Mouse (Mus musculus) heart, embryonic 12.5 days (tissue): ENCODE measurements around the gene Trmt13. TPM values are rescaled to one million over a fixed set of nuclear protein-coding genes. Genes with fewer than 3 reads are reported as not detected.

Source experiments
- ATAC-seq: fragments of 200-750 bp; cut with Nextera tagmentation; 2 replicates; pipeline ENCODE4 v1.8.0; 2017; ENCODE audit warnings: moderate TSS enrichment, moderate library complexity; ENCODE audit not compliant: insufficient number of reproducible peaks, low FRiP score
- H3K27ac ChIP-seq: fragments of 300-500 bp; sonication (generic); 2 replicates; pipeline ENCODE4 v1.5.1; 2016; ENCODE audit warnings: mild to moderate bottlenecking, moderate library complexity; ENCODE audit not compliant: poor library complexity, severe bottlenecking
- H3K27me3 ChIP-seq: fragments of 300-500 bp; sonication (generic); replicated peaks from 2 replicates; pipeline ENCODE4 v1.6.1; 2016; ENCODE audit warnings: mild to moderate bottlenecking, moderate library complexity
- H3K36me3 ChIP-seq: fragments of 300-500 bp; sonication (generic); 2 replicates; pipeline ENCODE4 v1.6.1; 2016; ENCODE audit warnings: mild to moderate bottlenecking, moderate library complexity
- H3K4me1 ChIP-seq: fragments of 300-500 bp; sonication (generic); replicated peaks from 2 replicates; pipeline ENCODE4 v1.6.1; 2016; ENCODE audit warnings: mild to moderate bottlenecking
- H3K4me2 ChIP-seq: fragments of 300-500 bp; sonication (generic); 2 replicates; pipeline ENCODE4 v1.6.1; 2016; ENCODE audit warnings: mild to moderate bottlenecking, moderate library complexity
- H3K4me3 ChIP-seq: fragments of 300-500 bp; sonication (generic); 2 replicates; pipeline ENCODE4 v1.5.1; 2016; ENCODE audit warnings: mild to moderate bottlenecking
- H3K9ac ChIP-seq: fragments of 300-500 bp; sonication (generic); 2 replicates; pipeline ENCODE4 v1.6.1; 2016; ENCODE audit warnings: mild to moderate bottlenecking, moderate library complexity
- H3K9me3 ChIP-seq: fragments of 300-500 bp; sonication (generic); replicated peaks from 2 replicates; pipeline ENCODE4 v1.6.1; 2016; ENCODE audit warnings: mild to moderate bottlenecking, moderate library complexity
- WGBS: fragments of 180-500 bp; shearing (Covaris S2); methylation state at CpG from one replicate; pipeline ENCODE4 v1.1.7; 2016; 5-methylcytosine and 5-hydroxymethylcytosine counted together
- polyA plus RNA-seq: library from polyadenylated mRNA; unstranded; fragments of >200 nt; fragmentation: Nextera tagmentation; extraction: Ambion mirVana; gene quantifications from 2 replicates; pipeline ENCODE4 v1.2.1, GENCODE M21; 2016

Trmt13 gene
- polyA plus RNA-seq, 1 experiment from 2014 or later = 21.8 TPM

- Histone ChIP-seq H3K4me1 (0 out of 2 replicates have a peak, but pooled peaks cover 2% of the 10 kb centered on the region), H3K4me2 (no peak overlapping the region), H3K4me3 (no peak overlapping the region), H3K27ac (no peak overlapping the region), H3K36me3 (peaks cover 63% of the 10 kb centered on the region), H3K27me3 (no peaks in the 10 kb centered on the region), H3K9me3 (no peaks in the 10 kb centered on the region), H3K9ac (no peak overlapping the region)
- ATAC-seq = no peak
- 93% methylated on average over 3 of the region's 3 CpGs for WGBS
Observed at GRCm38 (mm10) chr3:116632971-116633370, 18.6 kb upstream of the Trmt13 start.

DNA sequence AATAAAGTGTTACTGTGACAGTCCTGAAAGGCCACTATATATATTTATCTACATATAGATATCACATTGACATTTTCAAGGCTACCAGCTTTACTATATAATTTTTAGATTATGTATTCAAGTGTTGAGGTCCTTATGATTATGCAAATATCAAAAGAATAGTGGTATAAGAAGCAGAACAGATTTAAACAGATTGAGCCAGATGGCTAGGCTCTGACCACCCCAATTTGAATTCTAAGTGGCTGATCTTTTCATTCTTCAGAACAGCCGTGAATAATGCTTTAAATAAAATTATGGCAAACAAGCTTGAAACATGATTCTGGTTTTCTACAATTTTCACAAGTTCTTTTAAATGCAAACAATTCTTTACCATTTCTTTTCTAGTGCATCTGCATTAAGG is 17.1 kb upstream of the Trmt13 start:
- no peak overlapping the region for H3K4me3 ChIP-seq
- H3K9ac ChIP-seq = no peak overlapping the region
- no peaks in the 10 kb centered on the region for H3K27me3 ChIP-seq
- no peak for ATAC-seq
- H3K4me1 ChIP-seq = 0 out of 2 replicates have a peak, but pooled peaks cover 2% of the 10 kb centered on the region
- H3K9me3 ChIP-seq = no peaks in the 10 kb centered on the region
- no peak overlapping the region for H3K27ac ChIP-seq
- H3K36me3 ChIP-seq = peaks cover 68% of the 10 kb centered on the region
- H3K4me2 ChIP-seq = no peak overlapping the region
- 78% methylated on average over 1 of the region's 1 CpGs for WGBS

DNA sequence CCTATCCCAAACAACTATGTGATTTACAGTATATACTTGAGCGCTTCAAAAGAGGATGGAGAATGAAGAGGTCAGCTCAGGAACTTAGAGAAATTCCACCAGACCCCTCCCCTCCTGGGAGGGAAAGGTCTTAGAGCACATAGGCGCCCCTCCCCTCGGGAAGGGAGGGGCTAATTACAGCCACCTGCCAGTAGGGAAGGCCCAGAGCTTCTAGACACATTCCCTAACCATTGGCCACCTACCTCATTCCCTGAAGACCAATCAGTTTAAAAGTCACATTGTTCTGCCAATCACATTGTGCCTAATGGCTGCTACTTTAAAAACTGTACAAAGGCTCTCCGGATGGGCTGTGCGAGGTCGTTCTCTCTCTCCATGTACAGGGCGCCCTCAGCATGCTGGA is 8.3 kb upstream of the Trmt13 start:
- 95% methylated on average over 7 of the region's 7 CpGs for WGBS
- H3K36me3 ChIP-seq = peaks cover 47% of the 10 kb centered on the region
- no peaks in the 10 kb centered on the region for H3K27me3 ChIP-seq

DNA sequence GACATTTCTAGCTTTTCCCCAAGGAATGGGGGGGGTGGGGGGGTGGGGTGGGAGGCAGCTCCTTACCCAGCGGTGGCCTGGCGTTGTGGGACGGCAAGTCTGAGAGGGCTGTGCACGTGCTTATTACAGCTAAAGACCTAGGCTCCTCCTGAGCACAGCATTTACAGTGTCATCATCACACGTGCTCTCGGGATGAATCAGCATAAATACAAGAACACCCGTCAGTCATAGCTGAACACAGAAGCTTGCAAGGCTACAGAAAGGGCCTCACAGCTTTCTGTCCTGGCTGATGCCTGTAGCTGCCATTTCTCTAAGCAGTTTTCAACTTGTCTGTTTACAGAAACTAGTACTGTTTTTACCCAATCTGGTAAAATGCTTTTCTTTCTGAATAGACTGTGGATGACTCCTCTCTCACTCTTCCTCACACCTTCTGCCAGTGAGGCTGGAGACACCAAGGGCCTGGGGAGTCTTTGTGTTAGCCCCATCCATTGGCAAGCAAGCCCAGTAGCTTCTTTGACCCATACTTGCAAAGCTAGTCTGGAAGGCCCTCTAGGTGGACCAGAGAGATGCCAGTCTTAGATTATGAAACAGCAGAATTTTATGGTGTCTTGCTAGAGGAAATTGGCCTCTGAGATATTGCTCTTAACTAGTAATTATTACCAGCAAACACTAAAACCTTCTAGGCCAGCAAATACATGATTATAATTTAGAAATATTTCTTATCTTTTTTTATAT is 6.4 kb upstream of the Trmt13 start:
- H3K9ac ChIP-seq = no peak overlapping the region
- H3K9me3 ChIP-seq = no peaks in the 10 kb centered on the region
- WGBS = 89% methylated on average over 7 of the region's 7 CpGs
- no peak overlapping the region for H3K4me3 ChIP-seq
- ATAC-seq = peak; percentile 83
- H3K27ac ChIP-seq = no peak overlapping the region
- H3K27me3 ChIP-seq = no peaks in the 10 kb centered on the region
- H3K4me2 ChIP-seq = no peak overlapping the region
- H3K4me1 ChIP-seq = no peaks in the 10 kb centered on the region
- H3K36me3 ChIP-seq = peaks cover 48% of the 10 kb centered on the region

More for the DNA sequence above, 8.3 kb upstream of the Trmt13 start:
- no peak for ATAC-seq
- Histone ChIP-seq H3K9ac (no peak overlapping the region), H3K4me3 (no peak overlapping the region), H3K4me1 (no peaks in the 10 kb centered on the region), H3K4me2 (no peak overlapping the region), H3K27ac (no peak overlapping the region), H3K9me3 (no peaks in the 10 kb centered on the region)

DNA sequence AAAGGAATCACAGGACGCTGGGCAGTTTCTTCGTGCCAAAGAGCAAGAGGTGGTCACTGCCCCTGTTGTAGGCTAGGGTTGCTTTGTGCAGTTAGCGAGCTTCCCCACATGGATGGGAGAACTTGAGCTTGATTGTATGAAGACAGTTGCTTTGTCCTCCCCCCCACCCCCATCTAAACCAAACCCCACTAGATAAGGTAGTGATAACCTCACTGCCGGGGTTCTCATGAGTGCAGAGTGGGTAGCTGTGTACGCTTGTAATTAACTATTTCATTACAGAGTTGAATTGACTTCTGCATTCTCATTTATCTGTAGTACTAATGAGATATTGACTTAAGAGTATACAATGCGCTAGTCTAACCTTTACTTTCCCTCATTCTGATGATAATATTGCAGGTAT is 4.5 kb upstream of the Trmt13 start:
- no peaks in the 10 kb centered on the region for H3K4me1 ChIP-seq
- no peak overlapping the region for H3K27ac ChIP-seq
- peaks cover 67% of the 10 kb centered on the region for H3K36me3 ChIP-seq
- no peaks in the 10 kb centered on the region for H3K9me3 ChIP-seq
- H3K4me2 ChIP-seq = no peak overlapping the region
- H3K27me3 ChIP-seq = no peaks in the 10 kb centered on the region
- WGBS = 71% methylated on average over 6 of the region's 6 CpGs
- no peak for ATAC-seq
- no peak overlapping the region for H3K4me3 ChIP-seq
- H3K9ac ChIP-seq = no peak overlapping the region

DNA sequence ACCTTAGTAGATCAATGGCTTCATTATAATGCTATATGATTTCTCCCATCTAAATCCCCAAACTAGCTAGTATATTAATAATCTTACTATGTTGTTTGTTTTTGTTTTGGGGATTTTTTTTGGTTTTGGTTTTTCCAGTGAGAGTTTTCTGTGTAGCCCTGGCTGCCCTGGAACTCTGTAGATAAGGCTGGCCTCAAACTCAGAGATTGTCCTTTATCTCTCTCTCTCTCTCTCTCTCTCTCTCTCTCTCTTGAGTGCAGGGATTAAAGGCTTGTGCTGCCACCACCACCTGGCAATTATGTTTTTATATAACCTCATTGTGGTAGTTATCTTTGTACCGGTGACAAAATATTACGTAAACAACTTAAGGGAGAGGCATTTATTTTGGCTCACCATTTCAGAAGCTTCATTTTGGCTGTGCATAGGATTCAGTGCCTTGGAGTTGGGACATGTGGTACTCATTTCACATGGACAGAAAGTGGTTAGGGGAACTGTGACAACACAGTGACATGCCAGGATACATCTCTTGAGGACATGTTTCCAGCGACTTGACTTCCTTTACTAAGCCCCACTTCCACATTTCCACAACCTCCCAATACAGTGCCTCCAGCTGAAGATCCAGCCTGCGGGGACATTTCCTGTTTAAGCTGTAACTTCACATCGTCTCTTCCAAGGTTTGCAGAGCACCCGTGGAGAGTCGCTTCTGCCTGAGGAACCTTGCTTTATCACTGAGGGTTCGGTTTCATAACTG is 1.1 kb upstream of the Trmt13 start:
- no peak overlapping the region for H3K4me2 ChIP-seq
- no peak for ATAC-seq
- no peaks in the 10 kb centered on the region for H3K4me1 ChIP-seq
- no peak overlapping the region for H3K27ac ChIP-seq
- peaks cover 57% of the 10 kb centered on the region for H3K36me3 ChIP-seq
- H3K9ac ChIP-seq = no peak overlapping the region
- H3K27me3 ChIP-seq = no peaks in the 10 kb centered on the region
- H3K4me3 ChIP-seq = no peak overlapping the region
- 80% methylated on average over 8 of the region's 8 CpGs for WGBS
- H3K9me3 ChIP-seq = no peaks in the 10 kb centered on the region

DNA sequence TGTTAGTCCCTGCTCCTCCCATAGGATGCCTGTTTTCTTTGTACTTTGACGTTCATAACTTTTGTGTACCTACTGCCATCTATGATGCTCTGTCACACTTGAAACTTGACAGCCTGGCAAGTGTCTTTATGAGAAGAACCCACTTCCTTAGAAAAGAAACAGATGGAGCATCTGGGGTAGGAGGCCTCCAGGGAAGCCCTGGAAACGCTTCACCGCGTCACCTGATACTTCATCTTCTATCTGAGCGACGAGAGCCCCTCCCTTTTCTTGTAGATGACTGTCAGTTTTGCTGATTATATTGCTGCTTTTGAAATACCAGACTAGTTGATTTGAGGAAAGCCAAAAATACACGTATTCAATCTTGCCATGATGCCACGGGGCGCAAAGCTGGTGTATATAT is 9.8 kb downstream of the Trmt13 start:
- no peak for ATAC-seq
- Histone ChIP-seq H3K27me3 (no peaks in the 10 kb centered on the region), H3K36me3 (peaks cover 29% of the 10 kb centered on the region), H3K4me2 (no peak overlapping the region), H3K4me1 (no peaks in the 10 kb centered on the region), H3K27ac (no peak overlapping the region), H3K9ac (no peak overlapping the region), H3K4me3 (no peak overlapping the region), H3K9me3 (no peaks in the 10 kb centered on the region)
- 74% methylated on average over 9 of the region's 9 CpGs for WGBS

- no peak overlapping the region for H3K4me3 ChIP-seq
- H3K4me1 ChIP-seq = no peaks in the 10 kb centered on the region
- no peak overlapping the region for H3K9ac ChIP-seq
- H3K27ac ChIP-seq = no peak overlapping the region
- no peaks in the 10 kb centered on the region for H3K27me3 ChIP-seq
- no peak for ATAC-seq
- H3K4me2 ChIP-seq = no peak overlapping the region
- H3K9me3 ChIP-seq = no peaks in the 10 kb centered on the region
- peaks cover 13% of the 10 kb centered on the region for H3K36me3 ChIP-seq
- WGBS = 89% methylated on average over 5 of the region's 5 CpGs
Observed at GRCm38 (mm10) chr3:116601781-116602180, 12.6 kb downstream of the Trmt13 start.

DNA sequence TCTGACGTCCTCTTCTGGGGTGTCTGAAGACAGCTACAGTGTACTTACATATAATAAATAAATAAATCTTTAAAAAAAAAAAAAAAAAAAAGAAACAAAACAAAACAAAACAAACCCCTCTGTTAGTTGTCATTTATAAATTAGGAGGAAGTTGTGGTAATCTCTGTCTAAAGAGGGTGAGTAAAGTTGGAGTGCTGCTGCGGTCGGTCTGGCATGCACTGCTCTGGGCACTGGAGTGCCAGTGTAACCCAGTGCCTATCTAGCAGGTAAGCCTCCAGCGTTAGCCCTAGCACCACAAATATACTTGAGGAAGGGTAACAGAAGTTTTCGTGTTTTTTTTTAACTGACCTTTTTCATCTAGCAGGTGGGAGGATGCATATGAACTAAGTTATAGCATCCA is 13.4 kb downstream of the Trmt13 start:
- 90% methylated on average over 5 of the region's 5 CpGs for WGBS
- Histone ChIP-seq H3K9ac (no peak overlapping the region), H3K27me3 (no peaks in the 10 kb centered on the region), H3K4me1 (peaks cover 1% of the 10 kb centered on the region; the same call in 1 of the 2 replicates), H3K9me3 (no peaks in the 10 kb centered on the region), H3K4me2 (no peak overlapping the region), H3K4me3 (no peak overlapping the region), H3K27ac (no peak overlapping the region), H3K36me3 (peaks cover 8% of the 10 kb centered on the region)
- ATAC-seq = no peak

DNA sequence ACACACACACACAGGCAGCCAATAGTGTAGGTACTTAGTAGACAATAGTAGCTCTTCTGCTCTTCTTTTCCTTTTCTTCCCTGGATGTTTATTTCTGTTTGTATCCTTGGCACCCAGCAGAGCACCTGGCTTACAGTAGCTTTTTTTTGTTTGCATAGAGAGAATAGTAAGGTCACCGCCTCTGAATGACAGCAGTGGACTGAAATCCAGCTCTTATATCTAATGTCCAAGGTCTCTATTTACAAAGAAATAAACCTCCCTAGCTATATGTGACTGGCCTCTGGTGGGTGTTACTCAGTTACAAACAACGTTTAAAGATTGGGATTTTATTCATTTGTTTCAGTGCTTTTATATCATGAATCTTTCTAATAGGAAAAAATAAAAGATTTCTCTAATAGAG is 14.7 kb downstream of the Trmt13 start:
- H3K27me3 ChIP-seq = no peaks in the 10 kb centered on the region
- no peak overlapping the region for H3K9ac ChIP-seq
- 84% methylated on average over 2 of the region's 2 CpGs for WGBS
- no peaks in the 10 kb centered on the region for H3K9me3 ChIP-seq
- H3K4me3 ChIP-seq = no peak overlapping the region
- H3K4me2 ChIP-seq = no peak overlapping the region
- no peak for ATAC-seq
- H3K4me1 ChIP-seq = peaks cover 2% of the 10 kb centered on the region; the same call in 1 of the 2 replicates
- H3K27ac ChIP-seq = no peak overlapping the region
- H3K36me3 ChIP-seq = peaks cover 4% of the 10 kb centered on the region; the same call in 1 of the 2 replicates

GRCm38 (mm10) chr3:116595603-116595991 is 18.8 kb downstream of the Trmt13 start:
- Histone ChIP-seq H3K9me3 (no peaks in the 10 kb centered on the region), H3K27ac (no peak overlapping the region), H3K4me2 (peak overlapping the region; percentile 78), H3K9ac (peak overlapping the region; percentile 83), H3K27me3 (no peaks in the 10 kb centered on the region), H3K4me1 (peaks cover 6% of the 10 kb centered on the region), H3K36me3 (peaks cover 15% of the 10 kb centered on the region), H3K4me3 (peak overlapping the region; percentile 85)
- 7% methylated on average over 10 of the region's 10 CpGs for WGBS
- no peak for ATAC-seq
